Mouse (Mus musculus) liver, embryonic 14.5 days (tissue): Measurements from ENCODE around the gene Hrk. TPM values are rescaled to one million over a fixed set of nuclear protein-coding genes. Genes with fewer than 3 reads are reported as not detected.

Source experiments
- ATAC-seq: fragments of 200-750 bp; cut with Nextera tagmentation; 2 replicates; pipeline ENCODE4 v1.8.0; 2017; ENCODE audit warnings: moderate number of reproducible peaks, mild to moderate bottlenecking, moderate library complexity; ENCODE audit not compliant: insufficient read depth
- DNase-seq, 3 experiments: peaks; one replicate each; pipeline ENCODE4 v3.0.0-alpha.2; 2012 to 2013; ENCODE audit warnings: low read depth in 3 of 3, low spot score in 3 of 3
- H3K27ac ChIP-seq: fragments of 300-500 bp; sonication (generic); 2 replicates; pipeline ENCODE4 v1.5.1; 2014; ENCODE audit warnings: moderate library complexity, mild to moderate bottlenecking, control low read depth, inconsistent platforms
- H3K27me3 ChIP-seq: fragments of 300-500 bp; sonication (generic); 2 replicates; pipeline ENCODE4 v1.6.1; 2014; ENCODE audit warnings: mild to moderate bottlenecking, low read length, moderate library complexity; ENCODE audit not compliant: control insufficient read depth, insufficient read depth
- H3K36me3 ChIP-seq: fragments of 300-500 bp; sonication (generic); replicated peaks from 2 replicates; pipeline ENCODE4 v1.6.1; 2014; ENCODE audit warnings: low read depth; ENCODE audit not compliant: control insufficient read depth, insufficient read depth
- H3K4me1 ChIP-seq, 2 experiments: fragments of 200-500 bp in 1 of 2; fragments of 300-500 bp in 1 of 2; sonication (generic) in 1 of 2; replicated peaks; 2 replicates each; pipeline ENCODE4 v1.6.1; 2012 to 2014; ENCODE audit warnings: antibody characterized with exemption in 1 of 2, inconsistent platforms in 1 of 2, low read length in 1 of 2; ENCODE audit not compliant: control insufficient read depth in 2 of 2, insufficient read depth in 2 of 2
- H3K4me2 ChIP-seq: fragments of 300-500 bp; sonication (generic); 2 replicates; pipeline ENCODE4 v1.6.1; 2014; ENCODE audit warnings: low read depth, mild to moderate bottlenecking, control low read depth, moderate library complexity
- H3K4me3 ChIP-seq, 2 experiments: fragments of 200-500 bp in 1 of 2; fragments of 300-500 bp in 1 of 2; sonication (generic) in 1 of 2; 2 replicates each; pipeline ENCODE4 v1.5.1; 2012 to 2014; ENCODE audit warnings: low read depth in 2 of 2, low read length in 2 of 2, mild to moderate bottlenecking in 2 of 2, control low read depth in 1 of 2, inconsistent platforms in 1 of 2, moderate library complexity in 1 of 2; ENCODE audit not compliant: insufficient read depth in 1 of 2
- H3K9ac ChIP-seq: fragments of 300-500 bp; sonication (generic); replicated peaks from 2 replicates; pipeline ENCODE4 v1.6.1; 2014; ENCODE audit warnings: mild to moderate bottlenecking, control low read depth, moderate library complexity
- H3K9me3 ChIP-seq: fragments of 300-500 bp; sonication (generic); 2 replicates; pipeline ENCODE4 v1.6.1; 2016; ENCODE audit warnings: low read length, mixed read lengths; ENCODE audit not compliant: control insufficient read depth
- CTCF ChIP-seq: IDR thresholded peaks from 2 replicates; pipeline ENCODE4 v1.5.1; 2016; ENCODE audit warnings: antibody characterized with exemption, low read depth, control low read depth
- EP300 ChIP-seq: IDR thresholded peaks from 2 replicates; pipeline ENCODE4 v1.6.1; 2016; ENCODE audit warnings: antibody characterized with exemption, low read depth
- WGBS: fragments of 180-500 bp; shearing (Covaris S2); extraction: QIAGEN DNeasy Blood & Tissue Kit; methylation state at CpG from one replicate; pipeline ENCODE4 v1.1.7; 2014; ENCODE audit not compliant: insufficient replicate concordance; 5-methylcytosine and 5-hydroxymethylcytosine counted together
- polyA plus RNA-seq, 2 experiments: library from polyadenylated mRNA; depleted of rRNA in 1 of 2; stranded (reverse) in 1 of 2; unstranded in 1 of 2; fragments of >200 nt; fragmentation: Nextera tagmentation in 1 of 2; extraction: Ambion mirVana in 1 of 2; gene quantifications; 2 replicates each; pipeline versions ENCODE4 v1.2.1 to v1.2.3; 2012 to 2014

Gene Hrk
- polyA plus RNA-seq, 2 experiments: 0.02 TPM; not detected in 1

DNA sequence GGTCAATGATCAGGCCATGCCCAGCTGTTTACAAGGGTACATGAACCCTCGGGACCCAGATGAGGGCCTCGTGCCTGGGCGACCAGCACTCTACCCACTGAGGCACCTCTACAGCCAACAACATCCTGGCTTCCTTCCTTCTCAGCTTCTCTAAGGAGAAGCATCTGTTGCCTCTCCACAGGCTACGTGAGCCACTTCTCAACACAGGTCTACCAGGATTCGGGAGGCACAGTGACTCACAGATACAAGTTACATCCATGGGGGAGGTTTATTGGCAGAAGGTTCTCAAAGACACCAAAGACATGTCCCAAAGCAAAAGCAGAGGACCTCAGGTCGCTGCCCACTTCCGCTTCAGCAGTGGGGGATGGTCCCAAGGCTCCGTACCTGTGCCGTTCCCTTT is 26.0 kb downstream of the Hrk start:
- no peak for DNase-seq

DNA sequence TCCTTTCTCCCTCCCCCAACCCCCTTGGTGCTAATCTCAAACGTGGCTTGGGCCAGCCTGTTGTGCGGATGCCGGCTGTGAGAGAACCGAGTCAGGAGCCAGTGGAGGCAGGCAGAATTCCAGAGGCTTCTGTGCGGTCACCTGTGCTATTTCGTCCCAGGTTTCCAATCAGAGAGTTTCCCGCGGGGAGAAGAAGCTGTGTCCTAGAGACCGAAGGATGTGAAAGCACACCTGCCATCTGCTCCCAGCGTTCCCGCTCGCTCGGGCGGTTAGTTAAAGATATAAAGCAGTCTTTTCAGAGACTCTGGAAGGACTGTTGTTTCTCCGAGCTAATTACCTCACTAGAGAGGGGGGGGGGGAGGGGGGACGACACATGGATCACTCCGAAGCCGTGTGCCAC is 27.8 kb downstream of the Hrk start:
- no peak overlapping the region for H3K27ac ChIP-seq
- no peaks in the 10 kb centered on the region for H3K9me3 ChIP-seq
- H3K4me1 ChIP-seq: no peaks in the 10 kb centered on the region
- WGBS: 32% methylated on average over 18 of the region's 18 CpGs
- no peak overlapping the region for H3K4me3 ChIP-seq
- no peak for ATAC-seq
- no peak overlapping the region for H3K9ac ChIP-seq
- no peaks in the 10 kb centered on the region for H3K36me3 ChIP-seq
- no peak overlapping the region for H3K4me2 ChIP-seq
- no peak for TF ChIP-seq EP300
- TF ChIP-seq CTCF: no peak
- DNase-seq: no peak
- no peaks in the 10 kb centered on the region for H3K27me3 ChIP-seq

More for the DNA sequence above, 26.0 kb downstream of the Hrk start:
- Histone ChIP-seq H3K4me2 (no peak overlapping the region), H3K9me3 (no peaks in the 10 kb centered on the region), H3K27me3 (no peaks in the 10 kb centered on the region), H3K9ac (no peak overlapping the region), H3K27ac (no peak overlapping the region), H3K4me1 (no peaks in the 10 kb centered on the region), H3K36me3 (no peaks in the 10 kb centered on the region), H3K4me3 (no peak overlapping the region)
- 47% methylated on average over 9 of the region's 9 CpGs for WGBS
- ATAC-seq: no peak
- TF ChIP-seq EP300: no peak
- TF ChIP-seq CTCF: no peak

DNA sequence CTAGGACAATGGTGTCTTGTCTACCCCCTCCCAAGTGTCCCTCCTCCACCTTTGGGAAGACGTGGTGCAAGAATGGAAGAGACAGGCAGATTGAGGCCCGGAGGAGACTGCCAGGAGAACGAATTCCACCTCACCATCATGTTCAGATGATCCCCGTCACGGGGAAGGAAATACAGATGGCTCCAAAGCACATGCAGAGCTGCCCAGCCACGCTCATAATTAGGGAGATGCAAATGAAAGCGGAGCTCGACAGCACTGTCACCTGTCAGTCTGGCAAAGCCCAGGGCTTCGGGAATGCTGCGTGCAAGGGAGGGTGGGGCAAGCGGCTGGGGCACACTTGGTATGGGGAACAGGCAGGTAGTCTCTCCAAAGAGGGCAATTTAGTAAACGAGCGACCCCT is 33.0 kb downstream of the Hrk start:
- no peak for ATAC-seq
- no peak overlapping the region for H3K27ac ChIP-seq
- no peaks in the 10 kb centered on the region for H3K36me3 ChIP-seq
- H3K27me3 ChIP-seq: no peaks in the 10 kb centered on the region
- DNase-seq: no peak
- no peak overlapping the region for H3K4me2 ChIP-seq
- no peak overlapping the region for H3K4me3 ChIP-seq
- no peaks in the 10 kb centered on the region for H3K4me1 ChIP-seq
- TF ChIP-seq EP300 (no peak), CTCF (no peak)
- no peak overlapping the region for H3K9ac ChIP-seq
- no peaks in the 10 kb centered on the region for H3K9me3 ChIP-seq
- WGBS: 47% methylated on average over 13 of the region's 13 CpGs

DNA sequence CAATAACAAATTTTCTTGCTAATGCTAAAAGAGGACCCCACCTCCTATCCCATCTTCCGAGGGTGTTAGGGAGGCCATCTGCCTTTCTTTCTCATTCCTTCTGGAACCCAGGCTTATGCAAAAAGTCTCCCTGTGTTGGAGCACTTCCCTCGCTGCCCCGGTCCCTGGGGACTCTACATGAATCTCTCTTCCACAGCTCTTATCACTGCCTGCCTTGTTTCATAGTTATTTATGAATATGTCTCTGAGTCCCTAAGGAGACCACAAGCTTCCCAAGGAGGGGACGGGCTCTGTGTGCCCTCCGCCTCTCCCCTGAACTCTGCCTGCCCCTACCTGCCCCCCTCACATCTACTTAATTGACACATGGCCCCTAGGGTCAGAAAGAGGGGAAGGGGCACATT is 35.2 kb downstream of the Hrk start:
- DNase-seq (no peak), ATAC-seq (no peak)
- Histone ChIP-seq H3K4me3 (no peak overlapping the region), H3K4me2 (no peak overlapping the region), H3K27me3 (no peaks in the 10 kb centered on the region), H3K4me1 (no peaks in the 10 kb centered on the region), H3K9ac (no peak overlapping the region), H3K9me3 (no peaks in the 10 kb centered on the region), H3K27ac (no peak overlapping the region), H3K36me3 (no peaks in the 10 kb centered on the region)
- TF ChIP-seq CTCF (no peak), EP300 (no peak)
- 62% methylated on average over 5 of the region's 5 CpGs for WGBS

DNA sequence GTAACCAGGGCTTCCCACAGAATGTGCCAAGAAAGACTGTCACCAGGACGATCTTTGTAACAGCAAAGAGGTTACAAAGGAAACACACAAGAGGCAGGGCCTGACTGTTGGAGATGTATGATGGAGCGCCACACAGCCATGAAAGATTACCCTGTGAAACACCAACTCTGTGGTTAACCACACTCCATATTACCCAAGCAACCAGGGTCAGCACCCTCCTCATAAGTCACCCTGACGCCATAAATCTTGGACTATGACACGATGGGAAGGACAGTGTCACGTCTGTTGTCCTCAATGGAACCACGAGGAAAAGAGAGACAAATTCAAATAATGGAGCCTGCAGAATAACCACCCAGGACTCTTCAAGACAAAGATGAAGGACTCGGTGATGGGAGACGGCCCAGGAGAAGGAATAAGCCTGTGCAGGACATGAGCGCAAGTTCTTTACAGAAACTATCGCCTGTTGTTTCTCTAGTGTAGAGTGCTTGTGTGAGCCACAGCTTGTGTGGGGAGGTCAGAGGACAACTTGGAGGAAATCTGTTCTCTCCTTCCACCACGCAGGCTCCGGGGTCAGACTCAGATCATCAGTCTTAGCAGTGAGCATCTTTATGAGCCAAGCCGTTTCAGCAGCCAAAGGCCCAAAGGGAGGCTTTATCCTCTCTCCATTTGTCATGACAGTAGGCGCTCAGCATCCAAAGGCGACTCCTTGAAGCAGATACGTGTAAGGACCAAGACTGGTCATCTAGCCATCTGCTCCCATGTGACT is 40.4 kb downstream of the Hrk start:
- H3K4me3 ChIP-seq: no peak overlapping the region
- no peak for DNase-seq
- H3K9me3 ChIP-seq: no peaks in the 10 kb centered on the region
- TF ChIP-seq CTCF (no peak), EP300 (no peak)
- no peaks in the 10 kb centered on the region for H3K4me1 ChIP-seq
- no peaks in the 10 kb centered on the region for H3K27me3 ChIP-seq
- H3K4me2 ChIP-seq: no peak overlapping the region
- 39% methylated on average over 16 of the region's 16 CpGs for WGBS
- ATAC-seq: no peak
- H3K27ac ChIP-seq: no peak overlapping the region
- no peaks in the 10 kb centered on the region for H3K36me3 ChIP-seq
- no peak overlapping the region for H3K9ac ChIP-seq
